Mouse (Mus musculus): Measurements from ENCODE around the gene Nup153. TPM values are rescaled to one million over a fixed set of nuclear protein-coding genes. Genes with fewer than 3 reads are reported as not detected.

The Nup153 gene
- polyA plus RNA-seq, 1 experiment from 2014 or later, result 27.7 TPM

- Histone ChIP-seq H3K4me2 (ENCODE audit: low read depth, low read length) (no peak overlapping the region), H3K27ac (ENCODE audit: low read depth, low read length) (no peak overlapping the region), H3K27me3 (ENCODE audit: control insufficient read depth, insufficient read depth, low read length) (no peaks in the 10 kb centered on the region), H3K9me3 (ENCODE audit: control insufficient read depth, low read length) (no peaks in the 10 kb centered on the region), H3K9ac (replicated peaks; ENCODE audit: low read depth, low read length) (no peak overlapping the region), H3K4me3 (ENCODE audit: low read depth, low read length) (no peak overlapping the region), H3K4me1 (ENCODE audit: control insufficient read depth, insufficient read depth, low read length) (no peaks in the 10 kb centered on the region), H3K36me3 (ENCODE audit: control insufficient read depth, insufficient read depth, low read length) (peaks cover 12% of the 10 kb centered on the region; the same call in 1 of the 2 replicates)
- 93% methylated on average over 13 of the region's 13 CpGs for WGBS
- no peak for ATAC-seq (ENCODE audit: low read depth)
Observed at GRCm38 (mm10) chr13:46758627-46759026, 30.9 kb upstream of the Nup153 start.

- 89% methylated on average over 7 of the region's 7 CpGs for WGBS
Observed at GRCm38 (mm10) chr13:46757946-46758345, 30.2 kb upstream of the Nup153 start.

GRCm38 (mm10) chr13:46753294-46753693 is 25.6 kb upstream of the Nup153 start:
- no peak for ATAC-seq (ENCODE audit: low read depth)
- H3K4me1 ChIP-seq (ENCODE audit: control insufficient read depth, insufficient read depth, low read length), result no peaks in the 10 kb centered on the region
- no peak overlapping the region for H3K9ac ChIP-seq (replicated peaks; ENCODE audit: low read depth, low read length)
- H3K36me3 ChIP-seq (ENCODE audit: control insufficient read depth, insufficient read depth, low read length), result peaks cover 12% of the 10 kb centered on the region
- 91% methylated on average over 5 of the region's 5 CpGs for WGBS
- H3K27me3 ChIP-seq (ENCODE audit: control insufficient read depth, insufficient read depth, low read length), result no peaks in the 10 kb centered on the region
- H3K27ac ChIP-seq (ENCODE audit: low read depth, low read length), result no peak overlapping the region
- H3K4me3 ChIP-seq (ENCODE audit: low read depth, low read length), result no peak overlapping the region
- H3K9me3 ChIP-seq (ENCODE audit: control insufficient read depth, low read length), result no peaks in the 10 kb centered on the region
- no peak overlapping the region for H3K4me2 ChIP-seq (ENCODE audit: low read depth, low read length)

More at GRCm38 (mm10) chr13:46757946-46758345, 30.2 kb upstream of the Nup153 start:
- no peak for ATAC-seq (ENCODE audit: low read depth)
- Histone ChIP-seq H3K9me3 (ENCODE audit: control insufficient read depth, low read length) (no peaks in the 10 kb centered on the region), H3K4me1 (ENCODE audit: control insufficient read depth, insufficient read depth, low read length) (no peaks in the 10 kb centered on the region), H3K27ac (ENCODE audit: low read depth, low read length) (no peak overlapping the region), H3K27me3 (ENCODE audit: control insufficient read depth, insufficient read depth, low read length) (no peaks in the 10 kb centered on the region), H3K4me3 (ENCODE audit: low read depth, low read length) (no peak overlapping the region), H3K4me2 (ENCODE audit: low read depth, low read length) (no peak overlapping the region), H3K9ac (replicated peaks; ENCODE audit: low read depth, low read length) (no peak overlapping the region), H3K36me3 (ENCODE audit: control insufficient read depth, insufficient read depth, low read length) (peaks cover 12% of the 10 kb centered on the region; the same call in 1 of the 2 replicates)

- Histone ChIP-seq H3K9me3 (ENCODE audit: control insufficient read depth, low read length) (no peaks in the 10 kb centered on the region), H3K4me2 (ENCODE audit: low read depth, low read length) (no peak overlapping the region), H3K9ac (replicated peaks; ENCODE audit: low read depth, low read length) (no peak overlapping the region), H3K27ac (ENCODE audit: low read depth, low read length) (no peak overlapping the region), H3K4me3 (ENCODE audit: low read depth, low read length) (no peak overlapping the region), H3K4me1 (ENCODE audit: control insufficient read depth, insufficient read depth, low read length) (no peaks in the 10 kb centered on the region), H3K36me3 (ENCODE audit: control insufficient read depth, insufficient read depth, low read length) (peaks cover 12% of the 10 kb centered on the region), H3K27me3 (ENCODE audit: control insufficient read depth, insufficient read depth, low read length) (no peaks in the 10 kb centered on the region)
- 80% methylated on average over 13 of the region's 13 CpGs for WGBS
- no peak for ATAC-seq (ENCODE audit: low read depth)
Observed at GRCm38 (mm10) chr13:46752566-46753229, 25.0 kb upstream of the Nup153 start.

GRCm38 (mm10) chr13:46748138-46748873 is 20.6 kb upstream of the Nup153 start:
- 90% methylated on average over 5 of the region's 5 CpGs for WGBS
- Histone ChIP-seq H3K9ac (replicated peaks; ENCODE audit: low read depth, low read length) (no peak overlapping the region), H3K36me3 (ENCODE audit: control insufficient read depth, insufficient read depth, low read length) (peaks cover 12% of the 10 kb centered on the region), H3K27me3 (ENCODE audit: control insufficient read depth, insufficient read depth, low read length) (no peaks in the 10 kb centered on the region), H3K4me2 (ENCODE audit: low read depth, low read length) (no peak overlapping the region), H3K4me3 (ENCODE audit: low read depth, low read length) (no peak overlapping the region), H3K9me3 (ENCODE audit: control insufficient read depth, low read length) (no peaks in the 10 kb centered on the region), H3K27ac (ENCODE audit: low read depth, low read length) (no peak overlapping the region), H3K4me1 (ENCODE audit: control insufficient read depth, insufficient read depth, low read length) (no peaks in the 10 kb centered on the region)
- no peak for ATAC-seq (ENCODE audit: low read depth)

GRCm38 (mm10) chr13:46743821-46744220 is 16.1 kb upstream of the Nup153 start:
- no peaks in the 10 kb centered on the region for H3K9me3 ChIP-seq (ENCODE audit: control insufficient read depth, low read length)
- 84% methylated on average over 8 of the region's 8 CpGs for WGBS
- no peak overlapping the region for H3K27ac ChIP-seq (ENCODE audit: low read depth, low read length)
- H3K4me1 ChIP-seq (ENCODE audit: control insufficient read depth, insufficient read depth, low read length), result no peaks in the 10 kb centered on the region
- no peak overlapping the region for H3K4me2 ChIP-seq (ENCODE audit: low read depth, low read length)
- H3K36me3 ChIP-seq (ENCODE audit: control insufficient read depth, insufficient read depth, low read length), result no peaks in the 10 kb centered on the region
- ATAC-seq (ENCODE audit: low read depth), result no peak
- no peaks in the 10 kb centered on the region for H3K27me3 ChIP-seq (ENCODE audit: control insufficient read depth, insufficient read depth, low read length)
- H3K9ac ChIP-seq (replicated peaks; ENCODE audit: low read depth, low read length), result no peak overlapping the region
- no peak overlapping the region for H3K4me3 ChIP-seq (ENCODE audit: low read depth, low read length)

GRCm38 (mm10) chr13:46742367-46742766 is 14.6 kb upstream of the Nup153 start:
- Histone ChIP-seq H3K4me2 (ENCODE audit: low read depth, low read length) (no peak overlapping the region), H3K27ac (ENCODE audit: low read depth, low read length) (no peak overlapping the region), H3K36me3 (ENCODE audit: control insufficient read depth, insufficient read depth, low read length) (no peaks in the 10 kb centered on the region), H3K9me3 (ENCODE audit: control insufficient read depth, low read length) (no peaks in the 10 kb centered on the region), H3K27me3 (ENCODE audit: control insufficient read depth, insufficient read depth, low read length) (no peaks in the 10 kb centered on the region), H3K4me3 (ENCODE audit: low read depth, low read length) (no peak overlapping the region), H3K4me1 (ENCODE audit: control insufficient read depth, insufficient read depth, low read length) (no peaks in the 10 kb centered on the region), H3K9ac (replicated peaks; ENCODE audit: low read depth, low read length) (no peak overlapping the region)
- no peak for ATAC-seq (ENCODE audit: low read depth)
- 75% methylated on average over 2 of the region's 2 CpGs for WGBS

- 85% methylated on average over 7 of the region's 7 CpGs for WGBS
- Histone ChIP-seq H3K4me3 (ENCODE audit: low read depth, low read length) (no peak overlapping the region), H3K9me3 (ENCODE audit: control insufficient read depth, low read length) (no peaks in the 10 kb centered on the region), H3K27ac (ENCODE audit: low read depth, low read length) (no peak overlapping the region), H3K36me3 (ENCODE audit: control insufficient read depth, insufficient read depth, low read length) (no peaks in the 10 kb centered on the region), H3K27me3 (ENCODE audit: control insufficient read depth, insufficient read depth, low read length) (no peaks in the 10 kb centered on the region), H3K4me1 (ENCODE audit: control insufficient read depth, insufficient read depth, low read length) (peaks cover 5% of the 10 kb centered on the region), H3K9ac (replicated peaks; ENCODE audit: low read depth, low read length) (no peak overlapping the region), H3K4me2 (ENCODE audit: low read depth, low read length) (no peak overlapping the region)
- ATAC-seq (ENCODE audit: low read depth), result no peak
Observed at GRCm38 (mm10) chr13:46739426-46739825, 11.7 kb upstream of the Nup153 start.

GRCm38 (mm10) chr13:46737482-46737881 is 9.7 kb upstream of the Nup153 start:
- H3K9me3 ChIP-seq (ENCODE audit: control insufficient read depth, low read length), result no peaks in the 10 kb centered on the region
- 84% methylated on average over 4 of the region's 4 CpGs for WGBS
- H3K4me3 ChIP-seq (ENCODE audit: low read depth, low read length), result no peak overlapping the region

More at GRCm38 (mm10) chr13:46737482-46737881, 9.7 kb upstream of the Nup153 start:
- H3K4me1 ChIP-seq (ENCODE audit: control insufficient read depth, insufficient read depth, low read length), result peaks cover 5% of the 10 kb centered on the region
- no peak overlapping the region for H3K27ac ChIP-seq (ENCODE audit: low read depth, low read length)
- no peak overlapping the region for H3K4me2 ChIP-seq (ENCODE audit: low read depth, low read length)
- ATAC-seq (ENCODE audit: low read depth), result no peak
- H3K9ac ChIP-seq (replicated peaks; ENCODE audit: low read depth, low read length), result no peak overlapping the region
- H3K27me3 ChIP-seq (ENCODE audit: control insufficient read depth, insufficient read depth, low read length), result no peaks in the 10 kb centered on the region
- H3K36me3 ChIP-seq (ENCODE audit: control insufficient read depth, insufficient read depth, low read length), result no peaks in the 10 kb centered on the region
